Mouse (Mus musculus): ENCODE measurements around the gene Gm9732. TPM values are rescaled to one million over a fixed set of nuclear protein-coding genes. Genes with fewer than 3 reads are reported as not detected.
"Not testable (repeated sequence)": the region's sequence is repeated elsewhere in the genome, so short reads cannot be mapped to it uniquely, and the experiment has no call there.

The Gm9732 gene
- not detected in 2 replicates for polyA plus RNA-seq (2014; fragmentation: Nextera tagmentation; extraction: Ambion mirVana)

GRCm38 (mm10) chr14:43274986-43275511 lies at the start of gene Gm9732:
Gene Gm9732 (plus strand): TSS chr14:43275036.
- H3K27ac ChIP-seq (ENCODE audit: low read depth); DNase-seq; ATAC-seq (ENCODE audit: insufficient read depth); H3K4me1 ChIP-seq (ENCODE audit: insufficient read depth); H3K27me3 ChIP-seq (ENCODE audit: insufficient read depth, low read length); H3K9me3 ChIP-seq (ENCODE audit: low read depth, low read length); H3K9ac ChIP-seq; H3K4me3 ChIP-seq (ENCODE audit: low read depth, low read length); H3K36me3 ChIP-seq (ENCODE audit: insufficient read depth); H3K4me2 ChIP-seq: not testable (repeated sequence)
- WGBS: 81% methylated on average over 8 of the region's 8 CpGs

- not testable (repeated sequence) for H3K27me3 ChIP-seq (ENCODE audit: insufficient read depth, low read length); H3K4me2 ChIP-seq; H3K36me3 ChIP-seq (ENCODE audit: insufficient read depth); H3K4me3 ChIP-seq (ENCODE audit: low read depth, low read length); H3K9me3 ChIP-seq (ENCODE audit: low read depth, low read length); H3K9ac ChIP-seq; DNase-seq; ATAC-seq (ENCODE audit: insufficient read depth); H3K4me1 ChIP-seq (ENCODE audit: insufficient read depth); H3K27ac ChIP-seq (ENCODE audit: low read depth)
- 84% methylated on average over 3 of the region's 4 CpGs for WGBS
Measured at GRCm38 (mm10) chr14:43235204-43235603, 39.6 kb upstream of the Gm9732 start, which contains the start of gene Gm8122. Gene Gm8122 (minus strand): TSS chr14:43235304.

- H3K9me3 ChIP-seq (ENCODE audit: low read depth, low read length); ATAC-seq (ENCODE audit: insufficient read depth); DNase-seq; H3K27ac ChIP-seq (ENCODE audit: low read depth); H3K27me3 ChIP-seq (ENCODE audit: insufficient read depth, low read length); H3K4me2 ChIP-seq; H3K36me3 ChIP-seq (ENCODE audit: insufficient read depth); H3K4me3 ChIP-seq (ENCODE audit: low read depth, low read length); H3K4me1 ChIP-seq (ENCODE audit: insufficient read depth); H3K9ac ChIP-seq: not testable (repeated sequence)
Measured at GRCm38 (mm10) chr14:43237769-43238168, 37.1 kb upstream of the Gm9732 start.

- not testable (repeated sequence) for H3K27me3 ChIP-seq (ENCODE audit: insufficient read depth, low read length)
- ATAC-seq (ENCODE audit: insufficient read depth): peak; percentile 62; the same call in 1 of the 2 replicates
Measured at GRCm38 (mm10) chr14:43249611-43250170, 25.1 kb upstream of the Gm9732 start.

GRCm38 (mm10) chr14:43250549-43251253 lies 24.1 kb upstream of the Gm9732 start:
- not testable (repeated sequence) for H3K4me2 ChIP-seq; H3K4me1 ChIP-seq (ENCODE audit: insufficient read depth); H3K9me3 ChIP-seq (ENCODE audit: low read depth, low read length); H3K9ac ChIP-seq; H3K36me3 ChIP-seq (ENCODE audit: insufficient read depth); DNase-seq; H3K4me3 ChIP-seq (ENCODE audit: low read depth, low read length); H3K27ac ChIP-seq (ENCODE audit: low read depth); H3K27me3 ChIP-seq (ENCODE audit: insufficient read depth, low read length)
- TF ChIP-seq CTCF (IDR thresholded peaks at IDR 0.05; ENCODE audit: low read depth): peak; percentile 12; the same call in 1 of the 2 replicates
- WGBS: 27% methylated on average over 5 of the region's 6 CpGs
- ATAC-seq (ENCODE audit: insufficient read depth): peak; percentile 56; the same call in 1 of the 2 replicates

More at GRCm38 (mm10) chr14:43249611-43250170, 25.1 kb upstream of the Gm9732 start:
- 18% methylated on average over 10 of the region's 12 CpGs for WGBS
- not testable (repeated sequence) for H3K9me3 ChIP-seq (ENCODE audit: low read depth, low read length); H3K4me3 ChIP-seq (ENCODE audit: low read depth, low read length); H3K36me3 ChIP-seq (ENCODE audit: insufficient read depth); H3K4me1 ChIP-seq (ENCODE audit: insufficient read depth); H3K27ac ChIP-seq (ENCODE audit: low read depth); DNase-seq; H3K4me2 ChIP-seq; H3K9ac ChIP-seq

GRCm38 (mm10) chr14:43256511-43256910 lies 18.3 kb upstream of the Gm9732 start:
- not testable (repeated sequence) for H3K36me3 ChIP-seq (ENCODE audit: insufficient read depth); ATAC-seq (ENCODE audit: insufficient read depth); DNase-seq; H3K27ac ChIP-seq (ENCODE audit: low read depth); H3K4me3 ChIP-seq (ENCODE audit: low read depth, low read length); H3K9me3 ChIP-seq (ENCODE audit: low read depth, low read length); H3K27me3 ChIP-seq (ENCODE audit: insufficient read depth, low read length); H3K4me2 ChIP-seq; H3K9ac ChIP-seq; H3K4me1 ChIP-seq (ENCODE audit: insufficient read depth)
- WGBS: 67% methylated on average over 1 of the region's 1 CpGs

- not testable (repeated sequence) for H3K27me3 ChIP-seq (ENCODE audit: insufficient read depth, low read length); H3K9me3 ChIP-seq (ENCODE audit: low read depth, low read length); ATAC-seq (ENCODE audit: insufficient read depth); H3K4me1 ChIP-seq (ENCODE audit: insufficient read depth); H3K27ac ChIP-seq (ENCODE audit: low read depth); H3K4me3 ChIP-seq (ENCODE audit: low read depth, low read length); H3K36me3 ChIP-seq (ENCODE audit: insufficient read depth); H3K9ac ChIP-seq; H3K4me2 ChIP-seq; DNase-seq
- WGBS: 80% methylated on average over 3 of the region's 4 CpGs
Measured at GRCm38 (mm10) chr14:43258349-43258748, 16.5 kb upstream of the Gm9732 start, which contains the start of gene Gm8126. Gene Gm8126 (plus strand): TSS chr14:43258649.

- H3K9me3 ChIP-seq (ENCODE audit: low read depth, low read length); H3K4me2 ChIP-seq; H3K36me3 ChIP-seq (ENCODE audit: insufficient read depth); ATAC-seq (ENCODE audit: insufficient read depth); DNase-seq; H3K27me3 ChIP-seq (ENCODE audit: insufficient read depth, low read length); H3K4me3 ChIP-seq (ENCODE audit: low read depth, low read length); H3K9ac ChIP-seq; H3K27ac ChIP-seq (ENCODE audit: low read depth); H3K4me1 ChIP-seq (ENCODE audit: insufficient read depth): not testable (repeated sequence)
- 96% methylated on average over 3 of the region's 3 CpGs for WGBS
Measured at GRCm38 (mm10) chr14:43263421-43263820, 11.4 kb upstream of the Gm9732 start.

GRCm38 (mm10) chr14:43268521-43269084 lies 6.2 kb upstream of the Gm9732 start:
- not testable (repeated sequence) for ATAC-seq (ENCODE audit: insufficient read depth); H3K4me3 ChIP-seq (ENCODE audit: low read depth, low read length); H3K4me1 ChIP-seq (ENCODE audit: insufficient read depth); DNase-seq; H3K27ac ChIP-seq (ENCODE audit: low read depth); H3K4me2 ChIP-seq; H3K9ac ChIP-seq; H3K27me3 ChIP-seq (ENCODE audit: insufficient read depth, low read length); H3K9me3 ChIP-seq (ENCODE audit: low read depth, low read length); H3K36me3 ChIP-seq (ENCODE audit: insufficient read depth)
- WGBS: 41% methylated on average over 2 of the region's 2 CpGs

GRCm38 (mm10) chr14:43269211-43269610 lies 5.6 kb upstream of the Gm9732 start:
- ATAC-seq (ENCODE audit: insufficient read depth); DNase-seq: not testable (repeated sequence)

More at GRCm38 (mm10) chr14:43269211-43269610, 5.6 kb upstream of the Gm9732 start:
- not testable (repeated sequence) for H3K9ac ChIP-seq; H3K4me1 ChIP-seq (ENCODE audit: insufficient read depth); H3K9me3 ChIP-seq (ENCODE audit: low read depth, low read length); H3K27me3 ChIP-seq (ENCODE audit: insufficient read depth, low read length); H3K27ac ChIP-seq (ENCODE audit: low read depth); H3K36me3 ChIP-seq (ENCODE audit: insufficient read depth); H3K4me3 ChIP-seq (ENCODE audit: low read depth, low read length); H3K4me2 ChIP-seq
- 80% methylated on average over 3 of the region's 3 CpGs for WGBS

Measured in lung, embryonic 14.5 days (tissue).